Mouse (Mus musculus) heart, embryonic 10.5 days (tissue): ENCODE measurements around the gene Epn2. TPM values are rescaled to one million over a fixed set of nuclear protein-coding genes. Genes with fewer than 3 reads are reported as not detected.

Experiments
- DNase-seq: peaks from one replicate; pipeline ENCODE4 v3.0.0-alpha.2; 2017; ENCODE audit warnings: low spot score
- H3K27ac ChIP-seq: fragments of 300-500 bp; sonication (generic); 2 replicates; pipeline ENCODE4 v1.5.1; 2016; ENCODE audit warnings: mild to moderate bottlenecking
- H3K27me3 ChIP-seq: fragments of 300-500 bp; sonication (generic); 2 replicates; pipeline ENCODE4 v1.6.1; 2016; ENCODE audit warnings: mild to moderate bottlenecking; ENCODE audit not compliant: poor library complexity, insufficient read depth, severe bottlenecking
- H3K36me3 ChIP-seq: fragments of 300-500 bp; sonication (generic); 2 replicates; pipeline ENCODE4 v1.6.1; 2016; ENCODE audit warnings: mild to moderate bottlenecking, moderate library complexity
- H3K4me1 ChIP-seq: fragments of 300-500 bp; sonication (generic); 2 replicates; pipeline ENCODE4 v1.6.1; 2016; ENCODE audit warnings: mild to moderate bottlenecking
- H3K4me3 ChIP-seq: fragments of 300-500 bp; sonication (generic); 2 replicates; pipeline ENCODE4 v1.5.1; 2016; ENCODE audit warnings: mild to moderate bottlenecking, moderate library complexity
- H3K9me3 ChIP-seq: fragments of 300-500 bp; sonication (generic); 2 replicates; pipeline ENCODE4 v1.6.1; 2016; ENCODE audit warnings: mild to moderate bottlenecking, moderate library complexity
- WGBS: fragments of 180-500 bp; shearing (Covaris S2); methylation state at CpG from one replicate; pipeline ENCODE4 v1.1.7; 2016; 5-methylcytosine and 5-hydroxymethylcytosine counted together
- polyA plus RNA-seq: library from polyadenylated mRNA; unstranded; fragments of >200 nt; fragmentation: Nextera tagmentation; extraction: Ambion mirVana; gene quantifications from 2 replicates; pipeline ENCODE4 v1.2.1, GENCODE M21; 2016

Epn2 gene
- polyA plus RNA-seq, 1 experiment from 2014 or later = 22.9 TPM

GRCm38 (mm10) chr11:61614401-61614800 is 34.9 kb upstream of the Epn2 start:
- no peaks in the 10 kb centered on the region for H3K27me3 ChIP-seq
- no peaks in the 10 kb centered on the region for H3K36me3 ChIP-seq
- H3K9me3 ChIP-seq = no peaks in the 10 kb centered on the region
- no peak overlapping the region for H3K27ac ChIP-seq
- H3K4me1 ChIP-seq = peaks cover 28% of the 10 kb centered on the region
- no peak for DNase-seq
- WGBS = 62% methylated on average over 5 of the region's 5 CpGs
- H3K4me3 ChIP-seq = no peak overlapping the region

GRCm38 (mm10) chr11:61612116-61612635 is 32.7 kb upstream of the Epn2 start:
- Histone ChIP-seq H3K27me3 (no peaks in the 10 kb centered on the region), H3K9me3 (peaks cover 5% of the 10 kb centered on the region; the same call in 1 of the 2 replicates), H3K4me1 (peaks cover 25% of the 10 kb centered on the region), H3K36me3 (no peaks in the 10 kb centered on the region), H3K4me3 (no peak overlapping the region), H3K27ac (no peak overlapping the region)
- WGBS = 83% methylated on average over 4 of the region's 4 CpGs
- DNase-seq = no peak

GRCm38 (mm10) chr11:61611197-61611596 is 31.7 kb upstream of the Epn2 start:
- no peaks in the 10 kb centered on the region for H3K27me3 ChIP-seq
- no peaks in the 10 kb centered on the region for H3K36me3 ChIP-seq
- H3K27ac ChIP-seq = no peak overlapping the region
- no peak for DNase-seq
- peaks cover 15% of the 10 kb centered on the region for H3K4me1 ChIP-seq
- WGBS = 67% methylated on average over 3 of the region's 3 CpGs
- no peak overlapping the region for H3K4me3 ChIP-seq
- peaks cover 5% of the 10 kb centered on the region; the same call in 1 of the 2 replicates for H3K9me3 ChIP-seq

- Histone ChIP-seq H3K4me1 (no peaks in the 10 kb centered on the region), H3K4me3 (no peak overlapping the region), H3K27me3 (no peaks in the 10 kb centered on the region), H3K27ac (no peak overlapping the region), H3K36me3 (no peaks in the 10 kb centered on the region), H3K9me3 (peaks cover 5% of the 10 kb centered on the region; the same call in 1 of the 2 replicates)
- DNase-seq = no peak
- 68% methylated on average over 4 of the region's 4 CpGs for WGBS
Measured at GRCm38 (mm10) chr11:61608072-61608471, 28.6 kb upstream of the Epn2 start.

- no peak overlapping the region for H3K27ac ChIP-seq
- WGBS = 89% methylated on average over 7 of the region's 7 CpGs
Measured at GRCm38 (mm10) chr11:61602705-61603104, 23.2 kb upstream of the Epn2 start.

GRCm38 (mm10) chr11:61601465-61601864 is 22.0 kb upstream of the Epn2 start:
- Histone ChIP-seq H3K27me3 (peaks cover 4% of the 10 kb centered on the region; the same call in 1 of the 2 replicates), H3K4me1 (no peaks in the 10 kb centered on the region), H3K36me3 (no peaks in the 10 kb centered on the region), H3K9me3 (no peaks in the 10 kb centered on the region), H3K4me3 (no peak overlapping the region), H3K27ac (no peak overlapping the region)
- WGBS = 58% methylated on average over 3 of the region's 3 CpGs
- no peak for DNase-seq

More at GRCm38 (mm10) chr11:61602705-61603104, 23.2 kb upstream of the Epn2 start:
- no peak for DNase-seq
- Histone ChIP-seq H3K9me3 (peaks cover 5% of the 10 kb centered on the region; the same call in 1 of the 2 replicates), H3K36me3 (no peaks in the 10 kb centered on the region), H3K27me3 (peaks cover 4% of the 10 kb centered on the region; the same call in 1 of the 2 replicates), H3K4me1 (no peaks in the 10 kb centered on the region), H3K4me3 (no peak overlapping the region)

GRCm38 (mm10) chr11:61598367-61598766 is 18.9 kb upstream of the Epn2 start:
- Histone ChIP-seq H3K36me3 (no peaks in the 10 kb centered on the region), H3K4me1 (no peaks in the 10 kb centered on the region), H3K27ac (no peak overlapping the region), H3K4me3 (no peak overlapping the region), H3K9me3 (no peaks in the 10 kb centered on the region), H3K27me3 (peaks cover 4% of the 10 kb centered on the region; the same call in 1 of the 2 replicates)
- no peak for DNase-seq
- 46% methylated on average over 6 of the region's 6 CpGs for WGBS

GRCm38 (mm10) chr11:61597471-61597870 is 18.0 kb upstream of the Epn2 start:
- WGBS = 71% methylated on average over 2 of the region's 2 CpGs
- no peaks in the 10 kb centered on the region for H3K9me3 ChIP-seq
- no peaks in the 10 kb centered on the region for H3K4me1 ChIP-seq
- no peak for DNase-seq
- no peak overlapping the region for H3K27ac ChIP-seq
- H3K36me3 ChIP-seq = no peaks in the 10 kb centered on the region
- H3K27me3 ChIP-seq = peaks cover 4% of the 10 kb centered on the region; the same call in 1 of the 2 replicates
- H3K4me3 ChIP-seq = no peak overlapping the region

GRCm38 (mm10) chr11:61593069-61593468 is 13.6 kb upstream of the Epn2 start:
- Histone ChIP-seq H3K27ac (no peak overlapping the region), H3K27me3 (no peaks in the 10 kb centered on the region), H3K9me3 (no peaks in the 10 kb centered on the region), H3K4me1 (no peaks in the 10 kb centered on the region), H3K36me3 (no peaks in the 10 kb centered on the region), H3K4me3 (no peak overlapping the region)
- DNase-seq = no peak

- Histone ChIP-seq H3K27ac (no peak overlapping the region), H3K4me3 (no peak overlapping the region), H3K36me3 (no peaks in the 10 kb centered on the region), H3K27me3 (no peaks in the 10 kb centered on the region), H3K4me1 (no peaks in the 10 kb centered on the region), H3K9me3 (no peaks in the 10 kb centered on the region)
- WGBS = 91% methylated on average over 3 of the region's 3 CpGs
- no peak for DNase-seq
Measured at GRCm38 (mm10) chr11:61592061-61592460, 12.6 kb upstream of the Epn2 start.

GRCm38 (mm10) chr11:61590516-61591213 is 11.2 kb upstream of the Epn2 start:
- H3K27me3 ChIP-seq = no peaks in the 10 kb centered on the region
- H3K27ac ChIP-seq = no peak overlapping the region
- H3K9me3 ChIP-seq = no peaks in the 10 kb centered on the region
- H3K4me1 ChIP-seq = no peaks in the 10 kb centered on the region
- WGBS = 51% methylated on average over 7 of the region's 7 CpGs
- no peaks in the 10 kb centered on the region for H3K36me3 ChIP-seq
- no peak for DNase-seq
- no peak overlapping the region for H3K4me3 ChIP-seq

- 72% methylated on average over 4 of the region's 4 CpGs for WGBS
- no peak for DNase-seq
- H3K4me3 ChIP-seq = no peak overlapping the region
Measured at GRCm38 (mm10) chr11:61585421-61585820, 5.9 kb upstream of the Epn2 start.

GRCm38 (mm10) chr11:61584830-61585229 is 5.3 kb upstream of the Epn2 start:
- H3K36me3 ChIP-seq = no peaks in the 10 kb centered on the region
- no peaks in the 10 kb centered on the region for H3K9me3 ChIP-seq
- no peak for DNase-seq
- 0 out of 2 replicates have a peak, but pooled peaks cover 2% of the 10 kb centered on the region for H3K4me1 ChIP-seq
- H3K27me3 ChIP-seq = no peaks in the 10 kb centered on the region
- 72% methylated on average over 4 of the region's 4 CpGs for WGBS
- no peak overlapping the region for H3K27ac ChIP-seq
- no peak overlapping the region for H3K4me3 ChIP-seq

More at GRCm38 (mm10) chr11:61585421-61585820, 5.9 kb upstream of the Epn2 start:
- no peaks in the 10 kb centered on the region for H3K9me3 ChIP-seq
- H3K4me1 ChIP-seq = 0 out of 2 replicates have a peak, but pooled peaks cover 2% of the 10 kb centered on the region
- no peaks in the 10 kb centered on the region for H3K36me3 ChIP-seq
- no peaks in the 10 kb centered on the region for H3K27me3 ChIP-seq
- no peak overlapping the region for H3K27ac ChIP-seq
